Mouse (Mus musculus): Measurements from ENCODE around the gene Cacna1s.

DNA sequence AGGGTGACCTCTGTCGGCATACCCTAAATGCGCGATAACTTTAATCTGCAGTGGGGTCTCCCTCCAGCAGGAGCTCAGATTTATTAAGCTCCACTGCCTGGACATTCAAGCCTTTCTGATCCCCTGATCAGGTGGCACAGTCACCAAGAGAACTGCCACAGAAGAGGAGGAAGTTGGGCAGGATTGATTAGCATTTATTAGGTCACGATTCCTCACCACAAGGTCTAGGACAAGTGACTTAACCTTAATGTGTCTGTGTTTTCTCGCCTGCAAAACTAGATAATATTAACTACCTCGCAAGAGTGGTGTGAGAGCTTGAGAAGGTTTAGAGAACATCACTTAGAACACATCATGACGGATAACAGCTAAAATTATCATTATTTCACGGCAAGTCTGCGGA, 4.7 kb upstream of the Cacna1s start:
- no peak for TF ChIP-seq CTCF (IDR thresholded peaks at IDR 0.05; ENCODE audit: insufficient read depth, low read depth, low read length)
- TF ChIP-seq POLR2A (IDR thresholded peaks at IDR 0.05; ENCODE audit: insufficient read depth, low read depth, low read length) = no peak
